Mouse (Mus musculus): ENCODE measurements around the gene Zdbf2. TPM values are rescaled to one million over a fixed set of nuclear protein-coding genes. Genes with fewer than 3 reads are reported as not detected.

Gene Zdbf2
- polyA plus RNA-seq, 1 experiment from 2014 or later = 12.2 TPM

GRCm38 (mm10) chr1:63249261-63249660 is 23.8 kb upstream of the Zdbf2 start:
- Histone ChIP-seq H3K9ac (no peak overlapping the region), H3K36me3 (no peaks in the 10 kb centered on the region), H3K27me3 (peaks cover 89% of the 10 kb centered on the region), H3K4me3 (no peak overlapping the region), H3K27ac (no peak overlapping the region), H3K4me1 (0 out of 2 replicates have a peak, but pooled peaks cover 8% of the 10 kb centered on the region), H3K9me3 (no peaks in the 10 kb centered on the region), H3K4me2 (no peak overlapping the region)
- no peak for ATAC-seq (ENCODE audit: insufficient number of reproducible peaks, insufficient read depth, low FRiP score, low TSS enrichment, low read depth)
- 44% methylated on average over 4 of the region's 4 CpGs for WGBS

GRCm38 (mm10) chr1:63252351-63253209 is 20.5 kb upstream of the Zdbf2 start:
- no peak for ATAC-seq (ENCODE audit: insufficient number of reproducible peaks, insufficient read depth, low FRiP score, low TSS enrichment, low read depth)
- Histone ChIP-seq H3K4me2 (no peak overlapping the region), H3K9me3 (no peaks in the 10 kb centered on the region), H3K4me3 (no peak overlapping the region), H3K4me1 (peaks cover 14% of the 10 kb centered on the region; the same call in 1 of the 2 replicates), H3K27me3 (peaks cover 97% of the 10 kb centered on the region), H3K9ac (no peak overlapping the region), H3K27ac (no peak overlapping the region), H3K36me3 (no peaks in the 10 kb centered on the region)
- 32% methylated on average over 24 of the region's 24 CpGs for WGBS

GRCm38 (mm10) chr1:63253291-63253690 is 19.8 kb upstream of the Zdbf2 start:
- Histone ChIP-seq H3K4me1 (peaks cover 8% of the 10 kb centered on the region; the same call in 1 of the 2 replicates), H3K4me2 (no peak overlapping the region), H3K27ac (no peak overlapping the region), H3K9ac (no peak overlapping the region), H3K9me3 (no peaks in the 10 kb centered on the region), H3K4me3 (no peak overlapping the region), H3K27me3 (peaks cover 96% of the 10 kb centered on the region), H3K36me3 (no peaks in the 10 kb centered on the region)
- WGBS = 24% methylated on average over 5 of the region's 5 CpGs
- no peak for ATAC-seq (ENCODE audit: insufficient number of reproducible peaks, insufficient read depth, low FRiP score, low TSS enrichment, low read depth)

GRCm38 (mm10) chr1:63255101-63255500 is 18.0 kb upstream of the Zdbf2 start:
- Histone ChIP-seq H3K4me2 (no peak overlapping the region), H3K27me3 (peaks cover 94% of the 10 kb centered on the region), H3K9me3 (no peaks in the 10 kb centered on the region), H3K4me1 (peaks cover 5% of the 10 kb centered on the region; the same call in 1 of the 2 replicates), H3K36me3 (no peaks in the 10 kb centered on the region), H3K9ac (no peak overlapping the region), H3K4me3 (no peak overlapping the region), H3K27ac (no peak overlapping the region)
- ATAC-seq (ENCODE audit: insufficient number of reproducible peaks, insufficient read depth, low FRiP score, low TSS enrichment, low read depth) = no peak
- WGBS = 17% methylated on average over 4 of the region's 4 CpGs

GRCm38 (mm10) chr1:63256083-63256482 is 17.0 kb upstream of the Zdbf2 start:
- H3K36me3 ChIP-seq = no peaks in the 10 kb centered on the region
- H3K4me1 ChIP-seq = peaks cover 5% of the 10 kb centered on the region; the same call in 1 of the 2 replicates
- no peak overlapping the region for H3K27ac ChIP-seq
- H3K4me3 ChIP-seq = no peak overlapping the region
- H3K9ac ChIP-seq = no peak overlapping the region
- WGBS = 9% methylated on average over 5 of the region's 5 CpGs
- no peaks in the 10 kb centered on the region for H3K9me3 ChIP-seq
- H3K27me3 ChIP-seq = peaks cover 95% of the 10 kb centered on the region
- no peak overlapping the region for H3K4me2 ChIP-seq
- ATAC-seq (ENCODE audit: insufficient number of reproducible peaks, insufficient read depth, low FRiP score, low TSS enrichment, low read depth) = no peak

- Histone ChIP-seq H3K27ac (no peak overlapping the region), H3K4me3 (no peak overlapping the region), H3K4me2 (no peak overlapping the region), H3K9ac (no peak overlapping the region), H3K4me1 (peaks cover 5% of the 10 kb centered on the region; the same call in 1 of the 2 replicates), H3K27me3 (peaks cover 90% of the 10 kb centered on the region), H3K36me3 (no peaks in the 10 kb centered on the region), H3K9me3 (no peaks in the 10 kb centered on the region)
- WGBS = 30% methylated on average over 2 of the region's 2 CpGs
- ATAC-seq (ENCODE audit: insufficient number of reproducible peaks, insufficient read depth, low FRiP score, low TSS enrichment, low read depth) = no peak
Observed at GRCm38 (mm10) chr1:63258501-63258900, 14.6 kb upstream of the Zdbf2 start.

- no peak overlapping the region for H3K27ac ChIP-seq
- H3K9ac ChIP-seq = no peak overlapping the region
- H3K27me3 ChIP-seq = peaks cover 92% of the 10 kb centered on the region
- H3K9me3 ChIP-seq = no peaks in the 10 kb centered on the region
- H3K36me3 ChIP-seq = no peaks in the 10 kb centered on the region
- H3K4me3 ChIP-seq = no peak overlapping the region
- no peak overlapping the region for H3K4me2 ChIP-seq
- WGBS = 42% methylated on average over 11 of the region's 11 CpGs
- ATAC-seq (ENCODE audit: insufficient number of reproducible peaks, insufficient read depth, low FRiP score, low TSS enrichment, low read depth) = no peak
- peaks cover 5% of the 10 kb centered on the region; the same call in 1 of the 2 replicates for H3K4me1 ChIP-seq
Observed at GRCm38 (mm10) chr1:63259271-63259830, 13.7 kb upstream of the Zdbf2 start.

GRCm38 (mm10) chr1:63259916-63260741 is 12.9 kb upstream of the Zdbf2 start:
- peaks cover 92% of the 10 kb centered on the region for H3K27me3 ChIP-seq
- H3K4me2 ChIP-seq = no peak overlapping the region
- H3K9ac ChIP-seq = no peak overlapping the region
- no peaks in the 10 kb centered on the region for H3K36me3 ChIP-seq
- peaks cover 3% of the 10 kb centered on the region; the same call in 1 of the 2 replicates for H3K4me1 ChIP-seq
- no peak overlapping the region for H3K27ac ChIP-seq
- H3K9me3 ChIP-seq = no peaks in the 10 kb centered on the region
- no peak for ATAC-seq (ENCODE audit: insufficient number of reproducible peaks, insufficient read depth, low FRiP score, low TSS enrichment, low read depth)
- H3K4me3 ChIP-seq = no peak overlapping the region
- WGBS = 43% methylated on average over 17 of the region's 17 CpGs

- no peaks in the 10 kb centered on the region for H3K36me3 ChIP-seq
- H3K27ac ChIP-seq = no peak overlapping the region
- no peak overlapping the region for H3K9ac ChIP-seq
- no peak overlapping the region for H3K4me3 ChIP-seq
- no peak overlapping the region for H3K4me2 ChIP-seq
- no peak for ATAC-seq (ENCODE audit: insufficient number of reproducible peaks, insufficient read depth, low FRiP score, low TSS enrichment, low read depth)
- H3K4me1 ChIP-seq = no peaks in the 10 kb centered on the region
- 46% methylated on average over 5 of the region's 5 CpGs for WGBS
- H3K27me3 ChIP-seq = peaks cover 92% of the 10 kb centered on the region
- no peaks in the 10 kb centered on the region for H3K9me3 ChIP-seq
Observed at GRCm38 (mm10) chr1:63260742-63261033, 12.4 kb upstream of the Zdbf2 start.

GRCm38 (mm10) chr1:63261041-63261590 is 11.9 kb upstream of the Zdbf2 start:
- no peak overlapping the region for H3K27ac ChIP-seq
- 47% methylated on average over 17 of the region's 17 CpGs for WGBS
- no peak overlapping the region for H3K4me3 ChIP-seq
- H3K36me3 ChIP-seq = no peaks in the 10 kb centered on the region
- H3K9ac ChIP-seq = no peak overlapping the region
- H3K4me1 ChIP-seq = no peaks in the 10 kb centered on the region
- H3K9me3 ChIP-seq = no peaks in the 10 kb centered on the region
- H3K4me2 ChIP-seq = no peak overlapping the region
- no peak for ATAC-seq (ENCODE audit: insufficient number of reproducible peaks, insufficient read depth, low FRiP score, low TSS enrichment, low read depth)
- peaks cover 92% of the 10 kb centered on the region for H3K27me3 ChIP-seq

GRCm38 (mm10) chr1:63263671-63264070 is 9.4 kb upstream of the Zdbf2 start:
- Histone ChIP-seq H3K4me3 (no peak overlapping the region), H3K27ac (no peak overlapping the region), H3K4me1 (no peaks in the 10 kb centered on the region), H3K36me3 (no peaks in the 10 kb centered on the region), H3K27me3 (peaks cover 87% of the 10 kb centered on the region), H3K9ac (no peak overlapping the region), H3K9me3 (no peaks in the 10 kb centered on the region), H3K4me2 (no peak overlapping the region)
- no peak for ATAC-seq (ENCODE audit: insufficient number of reproducible peaks, insufficient read depth, low FRiP score, low TSS enrichment, low read depth)
- WGBS = 43% methylated on average over 11 of the region's 11 CpGs
